22 mouse cellular contexts compared by ENCODE assay signal in the genomic region with DNA sequence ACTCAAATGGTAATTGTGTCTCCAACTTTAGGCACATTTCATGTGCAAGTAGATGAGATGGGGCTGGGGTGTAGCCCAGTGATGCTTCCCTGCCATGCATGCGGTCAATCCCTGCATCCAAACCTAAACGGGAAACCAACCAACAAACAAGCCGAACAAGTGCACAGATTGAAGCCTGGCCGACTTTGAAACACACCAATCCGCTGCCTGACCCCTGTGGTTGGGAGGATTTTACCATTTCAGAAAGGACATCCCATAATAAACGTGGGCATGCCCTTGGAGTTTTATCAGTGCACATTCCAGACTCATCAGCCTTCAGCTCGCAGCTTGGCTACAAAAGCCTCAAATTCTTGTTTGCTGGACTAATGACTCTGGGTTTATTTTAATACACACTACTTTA. TPM values are rescaled to one million over a fixed set of nuclear protein-coding genes. Genes with fewer than 3 reads are reported as not detected.
DNase-seq lines count a peak whose midpoint lies in the region; ATAC-seq and TF ChIP-seq lines count a peak whose summit lies in the region.
"Had no signal": no experiment of that assay in that cellular context is flagged by ENCODE, and none has a peak within 500 bp of the region (broad histone marks: within the 10 kb centered on the region; RNA-seq: fewer than 3 reads in every experiment).

No protein-coding gene starts in this region.

- WGBS in forebrain, embryonic 10.5 days: 76% methylated on average over 7 of the region's 7 CpGs
- whole genome bisulfite sequencing in forebrain, embryonic 13.5 days: 61% methylated on average over 7 of the region's 7 CpGs
- 39% methylated on average over 7 of the region's 7 CpGs for WGBS in heart, postnatal 0 days

- ATAC-seq in forebrain, embryonic 13.5 days: no peak
- peak; percentile 55; the same call in 1 of the 2 replicates for ATAC-seq in heart, postnatal 0 days (ENCODE audit: insufficient read depth, low read depth)
- ATAC-seq: lung, postnatal 0 days; midbrain, embryonic 15.5 days had no signal

- no peak overlapping the region for H3K4me2 ChIP-seq in forebrain, embryonic 13.5 days
- H3K4me2 ChIP-seq in heart, postnatal 0 days (ENCODE audit: low read depth, low read length): no peak overlapping the region
- H3K4me2 ChIP-seq: midbrain, embryonic 15.5 days had no signal

- no peak for DNase-seq in forebrain, embryonic 10.5 days (ENCODE audit: extremely low spot score, low spot score)
- peak; percentile 40 for DNase-seq in heart, postnatal 0 days (ENCODE audit: low spot score)
- DNase-seq in heart, postnatal 25 days (ENCODE audit: low spot score): no peak
- DNase-seq in lung, postnatal 36 days: peak; percentile 14
- no peak for DNase-seq in lung, adult 18-20 months
- peak; percentile 29 for DNase-seq in adrenal gland, postnatal 14 days
- no peak for DNase-seq in urinary bladder, postnatal 36 days (ENCODE audit: low spot score in 2 of 2)
- DNase-seq: cerebellum, adult 2 months; gastrocnemius, postnatal 25 days; kidney, adult 11 months; kidney, postnatal 10 days; layer of hippocampus, postnatal 36 days; thymus, postnatal 25 days had no signal

- intact Hi-C loops in heart, postnatal 25 days (cut with DNase I): no loop called here

- TF ChIP-seq EP300 in heart, postnatal 0 days (IDR thresholded peaks at IDR 0.05; ENCODE audit: low read depth): no peak

- no peak overlapping the region for H3K9ac ChIP-seq in forebrain, embryonic 13.5 days
- H3K9ac ChIP-seq in heart, postnatal 0 days (replicated peaks; ENCODE audit: low read depth, low read length): no peak overlapping the region
- H3K9ac ChIP-seq: liver, embryonic 14.5 days; midbrain, embryonic 15.5 days had no signal

- no peaks in the 10 kb centered on the region for H3K9me3 ChIP-seq in forebrain, embryonic 10.5 days
- H3K9me3 ChIP-seq in forebrain, embryonic 13.5 days (replicated peaks): no peaks in the 10 kb centered on the region
- no peaks in the 10 kb centered on the region for H3K9me3 ChIP-seq in heart, postnatal 0 days (replicated peaks; ENCODE audit: control insufficient read depth, low read length)
- H3K9me3 ChIP-seq: midbrain, embryonic 15.5 days had no signal

- peaks cover 23% of the 10 kb centered on the region for H3K4me1 ChIP-seq in forebrain, embryonic 10.5 days
- H3K4me1 ChIP-seq in forebrain, embryonic 13.5 days: no peaks in the 10 kb centered on the region; the same call in 1 of the 2 replicates
- H3K4me1 ChIP-seq in heart, postnatal 0 days (ENCODE audit: control insufficient read depth, insufficient read depth): peaks cover 9% of the 10 kb centered on the region

- H3K4me3 ChIP-seq in forebrain, embryonic 10.5 days: no peak overlapping the region
- H3K4me3 ChIP-seq in forebrain, embryonic 13.5 days: no peak overlapping the region
- H3K4me3 ChIP-seq in heart, postnatal 0 days (ENCODE audit: low read depth, low read length): no peak overlapping the region
- H3K4me3 ChIP-seq: midbrain, embryonic 15.5 days; myocyte had no signal

- H3K36me3 ChIP-seq in forebrain, embryonic 10.5 days (replicated peaks): no peaks in the 10 kb centered on the region
- no peaks in the 10 kb centered on the region for H3K36me3 ChIP-seq in forebrain, embryonic 13.5 days (ENCODE audit: poor library complexity, severe bottlenecking)
- no peaks in the 10 kb centered on the region for H3K36me3 ChIP-seq in heart, postnatal 0 days (replicated peaks; ENCODE audit: control insufficient read depth, insufficient read depth, low read length)
- H3K36me3 ChIP-seq: midbrain, embryonic 15.5 days had no signal

- 0 out of 2 replicates have a peak overlapping the region, but pooled peaks have one; percentile 30 for H3K27ac ChIP-seq in forebrain, embryonic 10.5 days
- H3K27ac ChIP-seq in forebrain, embryonic 13.5 days: no peak overlapping the region
- 0 out of 2 replicates have a peak overlapping the region, but pooled peaks have one; percentile 7 for H3K27ac ChIP-seq in heart, postnatal 0 days (ENCODE audit: low read depth)
- H3K27ac ChIP-seq: liver, embryonic 14.5 days; midbrain, embryonic 15.5 days had no signal

- TF ChIP-seq CTCF in heart, postnatal 0 days (IDR thresholded peaks at IDR 0.05; ENCODE audit: low read depth): no peak

- no peaks in the 10 kb centered on the region for H3K27me3 ChIP-seq in forebrain, embryonic 10.5 days (ENCODE audit: poor library complexity, severe bottlenecking)
- no peaks in the 10 kb centered on the region for H3K27me3 ChIP-seq in forebrain, embryonic 13.5 days
- no peaks in the 10 kb centered on the region for H3K27me3 ChIP-seq in heart, postnatal 0 days (ENCODE audit: control insufficient read depth, insufficient read depth, low read length)
- H3K27me3 ChIP-seq: midbrain, embryonic 15.5 days had no signal

RNA-seq across cellular contexts. Expression of a gene that starts 57.3 kb away (rescaled TPM):
- polyA plus RNA-seq in forebrain, embryonic 10.5 days (2016; fragmentation: Nextera tagmentation; extraction: Ambion mirVana): 0.02 TPM in 2 replicates
- 0.01 and 0.03 TPM in 2 replicates for polyA plus RNA-seq in forebrain, embryonic 13.5 days (2015; fragmentation: Nextera tagmentation; extraction: Ambion mirVana)
- total RNA-seq in heart, postnatal 0 days (2014; rRNA removed; ENCODE audit: low replicate concordance): 3.7 and 5.4 TPM in 2 replicates
- polyA plus RNA-seq in heart, postnatal 0 days (2015; fragmentation: Nextera tagmentation; extraction: Ambion mirVana): 1.5 and 1.7 TPM in 2 replicates
- 1 to 10 TPM; 4.5 to 4.6 TPM for total RNA-seq in heart, postnatal 25 days (2021)
- 5.0 and 6.7 TPM in 2 replicates for total RNA-seq in adrenal gland, postnatal 14 days (2021)
- total RNA-seq: CH12.LX; megakaryocyte, adult 5-6 weeks; MEL had no signal
- polyA plus RNA-seq: forebrain, embryonic 11.5 days had no signal

Comparison
In these comparisons a context has a peak if more than half of its experiments do, and no peak if none do; other contexts are left out.
1. DNase-seq: peak in heart, postnatal 0 days (single experiment), lung, postnatal 36 days (single experiment) and adrenal gland, postnatal 14 days (single experiment); none in forebrain, embryonic 10.5 days (single experiment), heart, postnatal 25 days (single experiment), lung, adult 18-20 months (0 of 2) and urinary bladder, postnatal 36 days (0 of 2).